Mouse (Mus musculus): ENCODE measurements at regions not wholly inside any gene's neighbourhood (a gene's known extent, or its start where the extent isn't known, plus 50 kb on each side); places are given as distances from the start of the nearest gene placed in this dataset.

DNA sequence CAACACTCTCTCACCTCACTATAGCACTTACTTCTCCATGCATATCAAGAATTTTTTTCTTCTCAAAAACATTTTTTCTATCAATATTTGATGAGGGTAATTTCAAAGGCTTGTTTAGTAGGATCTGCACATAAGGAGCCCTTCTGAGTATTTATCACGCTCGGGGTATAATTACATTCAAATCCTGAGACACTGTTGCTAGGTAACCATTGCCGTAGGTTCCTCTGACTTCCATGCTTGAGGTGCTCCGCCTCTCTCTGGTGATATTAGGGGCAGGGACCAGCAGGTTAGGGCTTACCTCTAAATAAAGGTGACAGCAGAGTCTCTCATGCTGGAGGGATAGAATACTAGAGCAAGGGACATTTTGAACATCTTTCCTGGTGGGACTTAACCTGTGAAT, 54.4 kb upstream of the 9630041A04Rik start:
- no peak for DNase-seq

DNA sequence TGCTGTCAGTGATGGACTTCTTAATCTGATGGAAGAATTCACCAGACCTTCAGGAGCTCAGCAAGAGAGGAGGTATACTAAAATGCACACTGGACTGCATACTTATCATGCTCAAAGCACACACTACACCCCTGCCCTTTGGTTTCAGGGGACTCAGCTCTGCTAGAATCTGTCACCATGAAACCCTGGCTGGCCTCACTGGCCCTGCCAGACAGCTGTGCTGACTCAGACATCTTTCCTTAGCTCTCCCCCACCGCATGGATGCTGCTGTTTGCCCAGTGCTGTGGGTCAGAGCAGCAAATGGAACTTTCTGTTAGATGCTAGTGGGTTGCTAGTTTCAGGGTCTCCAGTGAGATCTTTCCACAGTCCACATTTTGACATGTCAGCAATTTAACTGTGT, 64.9 kb upstream of the 9630041A04Rik start:
- DNase-seq = no peak

DNA sequence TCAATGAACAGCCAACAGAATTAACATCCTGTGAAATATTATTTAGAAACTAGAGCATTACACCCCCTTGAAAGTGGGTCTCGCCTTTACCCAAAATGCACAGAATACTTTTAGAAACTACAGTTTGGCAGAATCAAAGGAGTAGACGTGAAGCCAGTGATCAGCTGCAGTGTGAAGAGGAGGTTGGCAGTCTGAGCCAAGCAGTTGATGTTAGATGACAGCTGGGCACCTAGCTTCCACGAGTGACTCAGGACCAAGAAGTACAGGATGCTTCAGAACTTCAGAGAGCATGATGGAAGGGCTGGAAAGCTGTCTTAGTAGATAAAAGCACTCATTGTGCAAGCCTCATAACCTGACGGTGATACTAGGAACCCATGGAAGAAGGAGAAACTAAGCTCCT, 65.6 kb upstream of the 9630041A04Rik start:
- DNase-seq = no peak

DNA sequence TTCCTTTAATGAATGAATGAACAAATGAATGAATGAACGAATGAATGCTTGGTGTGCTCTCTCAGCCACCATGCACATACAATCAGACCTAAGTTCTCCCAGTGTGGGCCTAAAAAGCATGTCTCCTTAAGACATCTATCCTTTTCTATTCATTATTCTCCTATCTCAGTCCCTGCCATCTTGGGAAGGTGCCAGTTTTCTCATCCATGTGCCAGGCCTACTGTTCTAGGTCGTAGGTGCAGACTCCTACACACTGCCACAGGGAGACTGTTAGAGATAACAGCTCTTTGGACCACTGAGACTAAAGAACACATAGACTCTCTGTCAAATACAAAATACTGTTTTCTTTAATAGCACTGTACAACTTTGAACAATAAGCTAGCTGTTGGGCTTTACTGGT, 66.2 kb upstream of the 9630041A04Rik start:
- DNase-seq = no peak

DNA sequence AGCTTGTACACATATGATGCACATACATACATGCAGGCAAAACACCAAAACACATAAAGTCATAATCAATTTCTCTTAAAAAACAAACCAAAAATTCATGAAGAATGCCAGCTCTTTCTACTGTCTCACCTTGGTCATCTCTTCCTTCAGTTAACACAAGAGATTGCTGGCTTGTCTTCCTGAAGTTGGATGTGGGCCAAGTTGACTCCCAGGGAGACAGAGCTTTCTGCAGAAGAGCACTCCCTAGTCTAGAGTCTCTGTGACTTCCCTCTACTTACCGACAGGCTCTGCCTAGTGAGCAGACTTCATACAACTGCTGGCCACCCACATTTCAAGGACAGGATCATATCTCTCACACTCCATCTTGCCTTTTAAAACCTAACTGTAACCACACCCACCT, 70.7 kb upstream of the 9630041A04Rik start:
- no peak for DNase-seq

DNA sequence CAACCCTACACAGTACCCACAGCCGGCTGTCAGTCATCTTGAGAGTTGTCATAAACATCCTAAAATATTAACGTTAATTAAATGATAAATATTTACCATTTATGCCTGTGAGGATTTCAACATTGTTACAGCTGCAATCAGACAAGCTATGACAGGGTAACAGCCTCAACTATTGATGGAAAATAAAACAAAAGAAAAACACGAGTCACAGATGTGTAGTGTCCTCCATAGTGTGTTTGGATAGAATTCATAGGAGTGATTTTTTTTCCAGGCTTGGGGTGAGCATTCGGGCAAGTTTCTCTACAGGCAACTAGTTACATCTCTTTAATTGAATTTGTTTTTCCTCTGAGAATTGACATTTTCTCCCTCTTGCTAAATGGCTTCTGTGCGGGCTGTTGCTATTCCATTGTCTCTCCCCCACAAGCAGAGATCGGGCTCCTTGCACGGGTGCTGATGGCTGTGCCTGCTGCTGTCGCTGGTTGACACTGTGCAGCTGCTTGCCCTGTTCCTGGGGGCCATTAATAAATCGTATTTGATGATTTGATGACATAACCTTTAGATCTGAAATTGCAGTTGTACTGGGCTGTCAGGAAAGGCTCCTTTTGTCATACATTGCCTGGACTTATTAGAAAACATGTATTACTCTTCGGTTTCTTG, 120.6 kb upstream of the 9630041A04Rik start:
- DNase-seq = no peak

DNA sequence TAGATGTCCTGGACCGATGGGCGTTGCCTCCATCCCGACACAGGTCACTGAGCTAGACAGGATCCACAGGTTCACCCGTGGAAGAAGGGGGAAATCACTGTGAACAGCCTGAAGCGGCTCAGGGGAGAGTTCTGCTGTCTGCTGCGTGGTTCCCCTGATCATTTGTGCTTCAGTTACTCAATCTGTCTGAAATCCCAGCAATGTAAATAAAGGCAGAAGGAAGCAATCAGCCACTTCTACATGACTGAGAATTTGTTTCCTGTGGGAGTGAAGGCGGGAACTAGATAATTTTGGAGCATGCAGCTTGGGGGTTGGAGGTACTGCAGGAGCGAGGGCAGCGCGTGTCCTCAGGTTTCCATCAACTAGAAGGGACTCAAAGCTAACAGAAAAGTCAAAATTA, 122.3 kb upstream of the 9630041A04Rik start:
- no peak for DNase-seq

DNA sequence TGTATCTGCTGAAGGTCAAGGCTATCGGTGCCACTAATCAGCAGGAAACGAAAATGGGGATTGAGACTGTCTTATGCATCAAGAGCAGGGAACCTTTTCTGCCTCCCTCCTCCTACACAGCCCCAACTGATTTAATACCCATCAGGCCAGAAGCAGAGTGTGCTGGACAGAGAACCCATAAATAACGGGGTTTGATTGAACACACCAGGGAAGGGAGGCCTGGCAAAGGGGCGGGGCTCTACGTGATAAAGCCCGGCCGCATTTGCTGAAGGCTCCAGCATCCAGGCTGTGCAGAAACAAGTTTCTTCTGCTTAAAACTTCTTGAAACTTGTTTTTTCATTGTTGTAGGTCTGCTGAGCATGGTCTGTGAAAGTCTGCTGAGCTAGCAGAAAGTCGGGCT, 127.4 kb upstream of the 9630041A04Rik start:
- no peak for DNase-seq

DNA sequence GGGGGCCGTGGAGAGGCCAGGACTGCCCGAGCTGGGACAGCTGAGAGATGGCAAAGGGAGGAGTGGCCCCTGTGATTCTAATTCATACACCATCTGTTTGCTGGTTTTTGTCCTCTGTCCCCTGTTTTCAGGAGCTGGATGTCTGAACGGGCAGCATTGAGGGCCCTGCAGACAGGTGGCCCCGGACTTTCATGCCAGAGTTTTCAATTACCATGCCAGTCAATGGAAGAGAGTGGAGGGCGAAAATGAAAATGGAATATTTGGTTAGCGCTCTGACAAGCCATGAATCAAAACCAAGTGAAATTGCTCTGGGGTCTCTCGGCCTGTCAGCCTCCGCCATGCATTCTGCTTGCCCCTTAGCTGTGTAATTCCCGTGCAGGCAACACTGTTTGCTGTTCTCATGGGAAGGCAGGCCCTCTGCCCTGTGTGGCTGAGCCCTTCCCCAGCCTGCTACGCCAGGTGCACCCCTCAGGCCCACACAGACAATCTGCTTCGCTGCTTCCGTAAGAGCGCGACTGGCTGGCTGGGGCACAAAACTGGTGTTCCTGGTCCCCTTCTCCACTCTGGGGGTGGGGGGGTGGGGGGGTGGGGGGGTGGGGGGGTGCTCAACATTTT, 127.9 kb upstream of the 9630041A04Rik start:
- DNase-seq = no peak

DNA sequence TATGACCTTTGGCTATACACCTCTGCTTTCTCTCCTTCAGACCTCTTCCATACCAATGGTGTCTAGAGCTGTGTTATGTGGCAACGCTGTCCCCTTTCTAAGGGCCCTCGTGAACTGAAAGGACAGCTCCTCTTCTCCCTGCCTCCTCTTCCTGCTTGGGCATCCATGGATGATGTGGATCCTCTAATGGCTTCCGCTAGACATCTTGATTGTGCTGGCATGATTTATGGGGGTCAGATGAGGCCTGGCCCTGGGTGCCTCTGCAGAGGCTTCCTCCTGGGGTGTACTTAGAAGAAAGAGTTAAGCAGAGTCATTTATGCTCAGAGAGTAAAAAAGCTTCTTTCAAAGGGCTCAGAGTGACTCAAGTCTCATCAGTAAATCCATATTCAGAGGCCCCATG, 131.5 kb upstream of the 9630041A04Rik start:
- no peak for DNase-seq

DNA sequence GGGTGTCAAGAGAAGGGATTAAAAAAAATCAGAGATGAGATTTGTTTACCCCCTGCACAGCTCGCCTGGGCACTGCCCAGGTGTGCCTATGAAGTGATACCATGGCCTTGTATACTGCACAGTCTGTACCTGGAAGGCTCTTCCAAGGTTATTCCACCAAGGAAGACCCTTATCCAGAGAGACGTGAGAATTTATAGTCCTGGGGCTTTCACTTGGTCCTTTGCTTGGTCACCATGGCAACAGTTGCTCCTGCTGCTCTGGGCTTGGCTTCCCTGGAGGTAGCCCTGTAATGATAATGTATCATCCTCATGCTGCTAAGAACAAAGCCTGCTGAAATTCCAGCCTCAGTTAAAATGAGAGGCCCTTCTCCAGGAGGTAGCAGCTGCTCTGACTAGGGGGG, 143.7 kb upstream of the 9630041A04Rik start:
- DNase-seq = no peak

DNA sequence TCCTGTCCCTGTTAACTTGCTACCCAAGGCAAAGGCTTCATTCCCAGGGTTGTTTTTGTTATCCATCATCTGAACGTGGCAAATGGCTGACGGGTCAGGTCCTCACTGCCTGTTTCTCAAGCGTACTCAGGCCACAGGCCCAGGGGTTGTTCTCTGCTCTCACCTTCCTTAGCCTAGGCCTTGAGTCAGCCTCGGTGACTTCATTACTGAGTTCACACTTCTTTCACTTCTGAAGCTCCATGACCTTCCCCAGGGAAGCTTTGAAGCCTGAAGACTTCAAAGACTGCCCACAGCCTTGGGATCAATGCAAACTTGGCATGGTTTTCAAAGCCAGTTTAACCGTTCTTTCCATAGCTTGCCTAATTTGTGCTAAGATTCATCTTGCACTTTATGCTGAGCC, 145.3 kb upstream of the 9630041A04Rik start:
- no peak for DNase-seq

DNA sequence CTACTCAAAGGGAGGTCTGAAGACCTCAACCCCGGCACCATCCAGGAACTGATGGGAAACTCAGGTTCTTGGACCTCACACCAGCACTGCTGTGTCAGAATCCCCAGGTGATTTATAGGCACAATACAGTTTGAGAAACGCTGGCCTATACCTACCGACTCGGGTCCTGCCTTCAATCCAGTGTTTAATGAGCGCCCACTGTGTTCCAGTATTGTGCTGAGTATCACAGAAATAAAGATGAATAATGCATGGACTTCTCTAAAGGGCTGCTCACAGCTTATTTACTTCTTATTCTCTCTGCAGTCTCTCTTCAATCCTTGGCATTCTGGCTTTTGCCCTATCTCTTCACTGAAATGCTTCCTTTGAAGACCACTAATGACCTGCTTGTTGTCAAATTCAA, 146.8 kb upstream of the 9630041A04Rik start:
- DNase-seq = no peak

DNA sequence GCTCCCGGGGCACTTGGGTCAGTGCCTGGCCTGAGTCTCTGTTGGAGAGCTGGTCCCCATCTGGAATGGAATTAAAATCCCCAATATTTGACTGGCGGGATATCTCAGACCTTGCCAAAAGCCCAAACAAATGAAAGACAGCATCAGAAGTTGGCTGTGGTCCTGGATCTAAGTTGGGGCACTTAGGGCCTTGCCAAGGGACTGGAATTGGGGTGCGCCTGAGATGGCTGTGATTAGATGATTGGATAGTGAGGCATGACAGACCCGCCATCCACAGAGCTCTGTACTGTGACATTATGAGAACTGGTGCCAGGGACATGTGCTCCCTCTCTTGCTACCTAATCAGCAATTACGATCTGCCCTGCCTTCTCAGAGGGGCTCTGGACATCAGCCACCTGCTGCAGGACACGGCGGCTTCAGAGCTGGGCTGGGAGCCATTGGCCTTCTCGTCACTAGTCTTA, 151.0 kb upstream of the 9630041A04Rik start:
- DNase-seq = no peak

DNA sequence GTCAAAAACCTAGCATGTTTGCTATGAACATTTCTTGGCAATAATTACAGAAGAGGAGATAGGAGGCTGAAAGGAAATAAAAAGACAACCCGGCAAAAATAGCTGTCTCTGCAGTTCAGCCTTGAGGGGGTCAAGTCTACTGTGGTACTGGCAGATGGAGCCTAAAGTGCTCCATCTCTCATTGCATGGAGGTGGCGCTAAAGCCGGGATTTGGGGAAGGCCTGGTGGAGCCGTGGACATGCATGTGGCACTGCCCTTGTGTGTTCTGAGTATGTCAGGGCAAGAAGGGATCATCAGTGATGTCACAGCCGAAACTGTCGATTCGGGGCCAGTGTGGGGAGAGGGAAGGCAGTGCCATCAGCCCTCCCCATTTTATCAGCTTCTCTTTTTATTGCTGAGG, 161.3 kb upstream of the 9630041A04Rik start:
- no peak for DNase-seq

DNA sequence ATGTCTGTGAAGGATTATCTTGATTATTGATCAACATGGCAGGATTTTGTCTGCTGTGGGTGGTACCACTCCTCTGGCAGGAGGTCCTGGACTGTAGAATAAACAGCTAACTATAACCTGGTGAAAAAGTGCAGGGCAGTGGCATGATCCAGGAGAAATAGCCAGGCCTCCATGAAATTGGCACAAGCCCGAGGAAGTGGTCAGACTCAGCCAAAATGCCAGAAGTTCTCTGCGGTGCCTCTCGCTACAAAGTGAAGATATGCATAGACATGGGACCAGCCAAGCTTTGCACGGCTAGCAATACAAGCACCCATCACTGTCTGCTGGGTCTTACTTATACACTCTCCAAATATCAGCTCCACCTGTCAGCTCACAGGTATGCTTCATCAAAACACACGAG, 167.6 kb upstream of the 9630041A04Rik start:
- no peak for DNase-seq

DNA sequence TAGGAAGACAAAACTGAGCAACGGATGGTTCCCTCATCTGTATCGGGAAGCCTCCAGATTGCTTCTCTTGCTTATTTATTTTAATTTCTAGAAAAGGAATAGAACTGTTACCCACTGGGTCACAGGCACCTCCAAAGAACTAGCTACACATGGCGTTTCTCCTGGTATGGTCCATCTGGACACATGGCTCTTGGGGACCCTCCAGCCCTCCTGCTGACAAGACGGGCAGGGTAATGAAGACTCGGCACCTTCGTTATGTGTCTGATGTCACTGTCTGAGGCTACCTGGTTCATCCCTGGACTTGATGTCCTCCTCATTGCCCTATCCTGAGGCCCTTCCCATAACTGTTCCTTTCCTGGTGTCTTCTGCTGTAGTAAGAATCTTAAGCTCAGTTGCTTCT, 170.3 kb upstream of the 9630041A04Rik start:
- DNase-seq = no peak

DNA sequence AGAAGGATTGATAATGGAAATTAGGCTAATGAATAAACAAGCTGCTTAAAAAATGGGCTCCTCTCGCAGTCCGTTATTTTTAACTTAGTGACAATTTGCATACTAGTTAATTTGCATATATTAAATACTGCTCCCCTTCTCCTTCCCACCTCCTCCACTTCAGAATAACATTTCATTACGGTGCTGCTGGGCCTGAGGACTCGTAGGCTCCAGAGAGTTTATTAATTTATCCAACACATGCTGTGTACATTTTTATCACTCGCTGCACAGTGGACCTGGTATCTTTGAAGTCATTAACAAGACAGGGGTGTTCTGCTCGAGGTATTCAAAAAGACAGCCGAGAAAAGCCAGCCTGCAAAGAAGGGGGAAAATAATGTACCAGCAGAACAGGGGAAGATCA, 170.7 kb upstream of the 9630041A04Rik start:
- DNase-seq = no peak

DNA sequence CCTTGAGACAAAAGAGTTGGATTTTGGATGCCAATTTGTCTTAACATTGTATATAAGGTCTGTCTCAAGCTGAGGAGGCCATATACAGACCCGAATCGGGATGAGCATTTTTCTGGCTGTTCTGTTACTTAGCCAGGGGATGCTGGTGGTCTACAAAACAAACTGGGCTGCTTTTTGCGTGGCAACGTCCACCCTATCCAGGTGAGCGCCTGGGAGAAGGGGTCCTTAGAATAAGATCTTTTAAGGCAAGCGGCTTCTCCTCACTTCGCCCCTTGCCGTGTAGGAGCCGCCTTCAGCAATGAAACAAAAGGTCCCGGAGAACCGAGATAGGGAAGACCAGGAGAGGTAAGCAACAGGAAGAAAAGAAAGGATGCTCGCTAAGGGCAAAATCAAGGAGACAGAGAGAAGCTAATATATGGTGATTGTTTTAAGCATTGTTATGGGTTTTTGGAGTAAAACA, 171.2 kb upstream of the 9630041A04Rik start:
- no peak for DNase-seq

DNA sequence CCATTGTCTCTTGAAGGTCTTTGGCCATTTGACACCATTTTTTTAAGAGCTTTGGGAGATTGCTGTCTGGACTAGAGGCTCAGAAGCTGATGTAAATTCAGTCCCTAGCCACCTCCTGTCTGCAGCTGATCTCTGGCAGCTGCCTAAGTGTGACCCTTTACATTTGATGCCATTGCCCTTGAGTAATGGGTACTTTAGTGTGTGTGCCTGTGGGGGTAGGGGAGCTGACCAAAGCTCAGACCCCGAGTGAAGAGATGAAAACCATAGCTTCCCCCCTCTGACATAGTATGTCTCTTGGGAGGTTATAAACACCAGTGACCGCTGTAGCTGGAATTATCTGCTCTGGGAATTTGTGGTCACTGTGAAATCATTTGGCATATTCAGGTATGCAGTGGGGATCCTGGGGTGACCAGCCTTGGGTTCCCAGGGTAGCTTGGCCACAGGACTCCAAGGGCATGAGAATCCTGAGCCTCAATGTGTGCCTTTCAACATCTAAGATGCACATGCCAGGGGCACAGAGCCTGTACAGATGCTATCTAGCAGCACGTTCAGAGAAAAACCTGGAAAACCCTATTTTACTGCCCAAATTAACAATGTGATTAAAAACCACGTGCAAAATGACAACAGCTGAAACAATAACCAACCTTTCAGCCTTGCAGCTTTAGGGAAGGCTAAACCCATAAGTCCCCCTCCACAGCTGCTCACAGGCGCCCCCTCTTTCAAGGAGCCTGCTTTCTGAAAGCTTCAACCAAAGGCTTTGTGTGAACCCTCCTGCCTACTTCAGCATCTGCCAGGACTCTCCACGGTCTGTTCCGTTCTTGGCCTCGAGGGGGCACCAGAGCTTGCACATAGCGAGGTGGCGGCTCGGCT, 171.9 kb upstream of the 9630041A04Rik start:
- peak in 1 of 2 experiments; percentile 3 for DNase-seq

DNA sequence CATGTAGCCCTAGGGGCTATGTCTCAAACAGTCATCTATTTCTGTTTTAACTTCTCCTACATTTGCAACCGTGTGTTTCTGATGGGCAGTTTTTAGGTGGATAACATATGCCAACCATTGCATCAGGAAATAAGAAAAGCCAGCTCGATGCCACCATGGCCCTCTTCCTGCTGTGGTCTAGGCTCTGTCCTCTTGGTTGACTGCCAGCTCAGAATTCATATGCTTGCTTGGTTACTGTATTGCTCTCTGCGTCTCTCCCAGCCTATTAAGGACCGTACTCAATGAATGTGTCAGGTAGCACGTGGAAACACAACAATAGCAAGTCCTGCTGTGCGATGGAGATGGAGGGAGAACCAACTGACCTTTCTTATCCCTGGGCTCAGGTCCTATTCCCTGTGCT, 174.4 kb upstream of the 9630041A04Rik start:
- no peak for DNase-seq

DNA sequence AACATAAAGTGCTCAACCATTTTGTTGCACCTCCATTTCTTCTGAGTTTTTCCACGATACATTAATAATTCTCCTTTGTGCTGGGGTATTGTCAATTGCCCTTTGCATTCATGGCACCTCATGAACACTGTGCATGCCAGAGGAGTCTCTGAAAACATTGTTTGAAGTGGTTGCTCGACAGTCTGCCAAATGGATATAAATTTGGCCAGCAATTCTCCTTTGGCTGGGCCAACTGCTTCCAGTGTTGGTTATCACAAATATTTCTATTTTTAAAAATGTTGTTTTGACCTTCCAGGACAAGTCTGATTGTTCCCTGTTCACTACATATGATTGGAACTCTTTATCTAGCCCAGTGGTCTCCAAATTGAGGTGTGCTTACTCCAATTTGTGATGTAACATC, 184.1 kb upstream of the 9630041A04Rik start:
- DNase-seq = no peak

DNA sequence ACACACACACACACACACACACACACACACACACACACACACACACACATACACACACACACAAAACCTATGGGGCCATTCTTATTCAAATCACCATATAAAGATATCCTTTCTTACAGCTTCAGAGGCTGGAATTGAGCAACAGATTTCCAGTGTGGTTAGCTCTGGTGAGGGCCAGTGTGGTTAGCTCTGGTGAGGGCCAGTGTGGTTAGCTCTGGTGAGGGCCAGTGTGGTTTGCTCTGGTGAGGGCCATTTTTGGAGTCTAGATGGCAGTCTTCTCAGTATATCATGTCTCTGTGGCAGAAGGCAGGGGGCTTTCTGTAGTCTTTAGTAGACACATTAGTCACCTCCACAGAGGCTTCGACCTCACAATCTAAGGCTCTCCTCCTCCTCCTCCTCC, 191.5 kb upstream of the 9630041A04Rik start:
- no peak for DNase-seq

DNA sequence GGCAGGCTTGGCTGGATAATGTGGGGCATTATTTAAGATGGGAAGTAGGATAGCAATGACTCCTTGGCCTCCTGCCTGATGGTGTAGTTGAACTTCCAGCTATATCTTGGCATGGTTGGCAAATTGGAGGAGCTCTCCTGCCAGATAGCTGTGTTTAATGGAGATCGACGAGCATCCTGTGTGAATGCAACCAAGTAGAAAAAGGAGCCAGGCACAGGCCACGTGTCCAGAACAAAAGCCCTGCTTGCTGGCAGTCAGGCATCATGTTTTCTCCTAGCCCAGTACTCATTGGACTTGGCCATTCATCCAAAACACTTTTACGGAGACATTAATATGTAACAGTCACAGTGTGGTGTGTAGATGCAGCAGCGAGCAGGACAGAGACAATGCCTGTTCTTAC, 211.8 kb upstream of the 9630041A04Rik start:
- DNase-seq = no peak

Data from thymus, adult 18-20 months (tissue).